Mouse (Mus musculus) intestine, embryonic 16.5 days (tissue): Measurements from ENCODE around the gene Inpp5d. TPM values are rescaled to one million over a fixed set of nuclear protein-coding genes. Genes with fewer than 3 reads are reported as not detected.

Experiments
- ATAC-seq: fragments of 200-750 bp; cut with Nextera tagmentation; 2 replicates; pipeline ENCODE4 v1.8.0; 2017; ENCODE audit warnings: moderate TSS enrichment, moderate library complexity
- H3K27ac ChIP-seq: fragments of 300-500 bp; sonication (generic); 2 replicates; pipeline ENCODE4 v1.5.1; 2014; ENCODE audit warnings: mild to moderate bottlenecking, low read length
- H3K27me3 ChIP-seq: fragments of 300-500 bp; sonication (generic); replicated peaks from 2 replicates; pipeline ENCODE4 v1.6.1; 2014; ENCODE audit warnings: low read length, control low read depth, mixed read lengths; ENCODE audit not compliant: control insufficient read depth, insufficient read depth
- H3K36me3 ChIP-seq: fragments of 300-500 bp; sonication (generic); 2 replicates; pipeline ENCODE4 v1.6.1; 2014; ENCODE audit warnings: low read length, control low read depth; ENCODE audit not compliant: control insufficient read depth, insufficient read depth
- H3K4me1 ChIP-seq: fragments of 300-500 bp; sonication (generic); 2 replicates; pipeline ENCODE4 v1.6.1; 2014; ENCODE audit warnings: low read length, control low read depth, mixed read lengths; ENCODE audit not compliant: control insufficient read depth, insufficient read depth
- H3K4me2 ChIP-seq: fragments of 300-500 bp; sonication (generic); 2 replicates; pipeline ENCODE4 v1.6.1; 2014; ENCODE audit warnings: low read depth, low read length, control low read depth
- H3K4me3 ChIP-seq: fragments of 300-500 bp; sonication (generic); 2 replicates; pipeline ENCODE4 v1.5.1; 2014; ENCODE audit warnings: mild to moderate bottlenecking, low read length
- H3K9ac ChIP-seq: fragments of 300-500 bp; sonication (generic); 2 replicates; pipeline ENCODE4 v1.6.1; 2014; ENCODE audit warnings: low read depth, low read length
- H3K9me3 ChIP-seq: fragments of 300-500 bp; sonication (generic); 2 replicates; pipeline ENCODE4 v1.6.1; 2016; ENCODE audit warnings: low read length, control low read depth; ENCODE audit not compliant: control insufficient read depth
- WGBS: fragments of 180-500 bp; shearing (Covaris S2); extraction: QIAGEN DNeasy Blood & Tissue Kit; methylation state at CpG from one replicate; pipeline ENCODE4 v1.1.7; 2014; 5-methylcytosine and 5-hydroxymethylcytosine counted together
- polyA plus RNA-seq: library from polyadenylated mRNA; unstranded; fragments of >200 nt; fragmentation: Nextera tagmentation; extraction: Ambion mirVana; gene quantifications from 2 replicates; pipeline ENCODE4 v1.2.1, GENCODE M21; 2015

Inpp5d gene
- polyA plus RNA-seq, 1 experiment from 2014 or later = 3.4 TPM

DNA sequence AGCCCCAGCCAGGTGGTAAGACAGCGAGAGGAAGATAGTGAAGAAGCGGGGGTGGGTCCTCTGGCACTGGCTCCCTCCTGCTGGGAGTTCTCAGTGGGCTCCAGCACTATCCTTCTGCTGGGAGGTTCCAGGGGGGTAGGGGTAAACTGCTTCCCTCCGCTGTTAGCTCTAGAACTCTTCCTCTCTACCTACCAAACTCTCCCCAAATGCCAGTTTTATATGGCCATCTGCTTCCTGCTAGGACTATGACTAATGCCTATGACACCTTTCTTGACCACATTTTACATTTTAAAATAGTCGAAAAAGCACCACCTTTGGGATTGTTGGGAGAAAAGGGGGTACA lies 39.5 kb downstream of the Inpp5d start:
- no peak overlapping the region for H3K4me3 ChIP-seq
- no peak overlapping the region for H3K27ac ChIP-seq
- H3K27me3 ChIP-seq = no peaks in the 10 kb centered on the region
- no peak overlapping the region for H3K4me2 ChIP-seq
- no peaks in the 10 kb centered on the region for H3K4me1 ChIP-seq
- WGBS = 80% methylated on average over 4 of the region's 4 CpGs
- no peak for ATAC-seq
- H3K36me3 ChIP-seq = no peaks in the 10 kb centered on the region
- H3K9ac ChIP-seq = no peak overlapping the region
- H3K9me3 ChIP-seq = 0 out of 2 replicates have a peak, but pooled peaks cover 3% of the 10 kb centered on the region

DNA sequence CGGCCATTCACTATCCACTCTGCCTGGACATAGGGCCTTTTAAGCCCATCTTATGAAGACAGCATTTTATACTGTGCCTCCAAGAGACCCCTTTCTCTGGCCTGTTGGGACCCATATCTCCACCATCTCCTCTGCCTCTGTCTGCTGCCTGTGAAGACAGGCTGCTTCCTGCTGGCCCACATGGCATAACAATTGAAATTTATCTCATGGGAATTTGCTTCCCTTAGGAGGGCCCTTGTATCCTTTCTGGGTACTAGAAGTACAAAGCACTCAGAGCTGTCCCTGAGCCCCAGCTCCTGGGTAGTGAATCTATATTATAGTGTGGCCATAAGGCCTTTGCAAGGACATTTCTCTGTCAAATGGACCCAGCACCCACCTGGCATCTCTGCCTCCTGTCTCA lies 40.6 kb downstream of the Inpp5d start:
- no peak for ATAC-seq
- H3K4me1 ChIP-seq = no peaks in the 10 kb centered on the region
- 0 out of 2 replicates have a peak, but pooled peaks cover 3% of the 10 kb centered on the region for H3K9me3 ChIP-seq
- no peak overlapping the region for H3K9ac ChIP-seq
- H3K27ac ChIP-seq = no peak overlapping the region
- no peak overlapping the region for H3K4me3 ChIP-seq
- H3K4me2 ChIP-seq = no peak overlapping the region
- H3K36me3 ChIP-seq = no peaks in the 10 kb centered on the region
- no peaks in the 10 kb centered on the region for H3K27me3 ChIP-seq
- WGBS = 75% methylated on average over 1 of the region's 1 CpGs

DNA sequence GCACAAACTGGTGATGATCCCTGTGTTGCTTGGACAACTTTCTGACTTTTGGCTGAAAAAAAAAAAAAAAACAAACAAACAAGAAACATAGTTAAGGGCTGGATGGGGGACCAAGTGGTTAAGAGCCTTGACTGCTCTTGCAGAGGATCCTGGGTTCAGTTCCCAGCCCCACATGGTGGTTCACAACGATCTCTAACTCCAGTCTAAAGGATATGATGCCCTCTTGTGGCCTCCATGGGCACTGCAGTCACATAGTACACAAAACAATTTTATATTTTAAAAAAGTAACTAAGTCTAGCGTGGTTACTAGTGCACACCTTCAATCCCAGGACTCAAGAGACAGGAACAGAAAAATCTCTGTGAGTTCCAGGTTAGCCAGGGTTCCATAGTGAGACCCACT lies 43.9 kb downstream of the Inpp5d start:
- no peak for ATAC-seq
- no peak overlapping the region for H3K27ac ChIP-seq
- H3K9ac ChIP-seq = no peak overlapping the region
- H3K4me2 ChIP-seq = no peak overlapping the region
- no peak overlapping the region for H3K4me3 ChIP-seq
- no peaks in the 10 kb centered on the region for H3K27me3 ChIP-seq
- H3K9me3 ChIP-seq = 0 out of 2 replicates have a peak, but pooled peaks cover 3% of the 10 kb centered on the region
- WGBS = 77% methylated on average over 2 of the region's 2 CpGs
- no peaks in the 10 kb centered on the region for H3K4me1 ChIP-seq
- H3K36me3 ChIP-seq = no peaks in the 10 kb centered on the region

DNA sequence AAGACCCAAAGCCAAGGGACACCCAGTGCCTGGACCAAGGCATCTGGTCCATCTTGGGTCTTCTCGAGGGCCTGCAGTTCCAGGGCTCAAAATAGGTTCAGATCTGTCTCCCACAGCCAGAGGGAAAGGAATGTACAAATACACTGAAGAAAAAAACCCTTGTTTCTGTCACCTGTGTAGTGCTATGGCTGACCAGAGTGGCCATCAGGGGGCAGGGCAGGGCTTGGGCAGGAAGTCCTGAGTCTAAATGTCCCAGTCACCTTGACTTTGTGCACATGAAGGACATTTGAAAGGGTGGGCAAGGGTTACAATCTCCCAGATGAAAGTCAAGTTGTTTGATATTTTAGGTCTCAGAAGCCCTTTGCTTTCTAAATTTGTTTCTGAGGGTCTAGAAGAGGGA lies 46.9 kb downstream of the Inpp5d start:
- H3K36me3 ChIP-seq = no peaks in the 10 kb centered on the region
- H3K4me2 ChIP-seq = no peak overlapping the region
- H3K27me3 ChIP-seq = no peaks in the 10 kb centered on the region
- 61% methylated on average over 1 of the region's 1 CpGs for WGBS
- no peak for ATAC-seq
- 0 out of 2 replicates have a peak, but pooled peaks cover 3% of the 10 kb centered on the region for H3K9me3 ChIP-seq
- H3K9ac ChIP-seq = no peak overlapping the region
- H3K4me3 ChIP-seq = no peak overlapping the region
- H3K27ac ChIP-seq = no peak overlapping the region
- no peaks in the 10 kb centered on the region for H3K4me1 ChIP-seq

DNA sequence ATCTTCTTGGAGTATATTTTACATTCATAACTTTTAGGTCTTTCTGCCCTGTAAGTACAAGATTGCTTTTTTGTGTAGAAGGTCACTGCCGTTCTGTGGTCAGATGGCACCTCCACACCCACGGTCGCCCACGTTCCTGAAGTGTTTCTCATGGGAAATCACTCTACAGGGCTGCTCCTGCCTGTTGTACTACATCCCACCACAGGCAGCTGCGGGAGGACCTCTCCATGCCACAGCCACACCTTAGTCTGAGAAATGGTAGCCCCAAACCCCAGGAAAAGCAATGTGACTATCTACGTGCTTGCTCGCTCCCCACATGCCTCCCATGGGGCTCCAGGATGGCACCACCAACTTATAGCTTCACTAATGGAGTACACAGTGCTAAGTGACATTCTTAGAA lies 48.2 kb downstream of the Inpp5d start:
- no peaks in the 10 kb centered on the region for H3K4me1 ChIP-seq
- 0 out of 2 replicates have a peak, but pooled peaks cover 3% of the 10 kb centered on the region for H3K9me3 ChIP-seq
- no peaks in the 10 kb centered on the region for H3K36me3 ChIP-seq
- no peak overlapping the region for H3K9ac ChIP-seq
- 92% methylated on average over 7 of the region's 7 CpGs for WGBS
- no peak overlapping the region for H3K27ac ChIP-seq
- no peak overlapping the region for H3K4me3 ChIP-seq
- ATAC-seq = no peak
- H3K27me3 ChIP-seq = no peaks in the 10 kb centered on the region
- H3K4me2 ChIP-seq = no peak overlapping the region

DNA sequence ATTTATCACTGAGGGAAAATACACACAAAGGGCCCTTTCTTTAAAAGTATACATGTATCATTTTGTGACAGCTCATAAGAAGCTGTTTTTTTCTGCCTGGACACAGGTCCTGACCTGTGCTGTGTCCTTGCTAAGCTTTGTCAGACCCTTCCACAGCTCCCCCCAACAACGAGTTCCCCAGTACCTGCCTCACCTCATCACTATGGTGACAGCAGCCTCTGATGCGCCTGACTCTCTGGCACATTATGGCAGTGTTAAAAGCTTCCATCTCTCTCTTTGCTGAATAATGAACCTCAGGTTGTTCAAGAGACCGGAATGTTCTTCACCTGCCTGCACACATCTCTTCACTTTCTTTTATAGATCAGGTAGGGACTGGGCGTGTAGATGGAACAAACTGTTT lies 51.4 kb downstream of the Inpp5d start:
- H3K27ac ChIP-seq = no peak overlapping the region
- no peaks in the 10 kb centered on the region for H3K4me1 ChIP-seq
- H3K36me3 ChIP-seq = no peaks in the 10 kb centered on the region
- no peak for ATAC-seq
- no peak overlapping the region for H3K4me3 ChIP-seq
- WGBS = 53% methylated on average over 4 of the region's 4 CpGs
- no peaks in the 10 kb centered on the region for H3K9me3 ChIP-seq
- no peak overlapping the region for H3K9ac ChIP-seq
- H3K4me2 ChIP-seq = no peak overlapping the region
- H3K27me3 ChIP-seq = no peaks in the 10 kb centered on the region

DNA sequence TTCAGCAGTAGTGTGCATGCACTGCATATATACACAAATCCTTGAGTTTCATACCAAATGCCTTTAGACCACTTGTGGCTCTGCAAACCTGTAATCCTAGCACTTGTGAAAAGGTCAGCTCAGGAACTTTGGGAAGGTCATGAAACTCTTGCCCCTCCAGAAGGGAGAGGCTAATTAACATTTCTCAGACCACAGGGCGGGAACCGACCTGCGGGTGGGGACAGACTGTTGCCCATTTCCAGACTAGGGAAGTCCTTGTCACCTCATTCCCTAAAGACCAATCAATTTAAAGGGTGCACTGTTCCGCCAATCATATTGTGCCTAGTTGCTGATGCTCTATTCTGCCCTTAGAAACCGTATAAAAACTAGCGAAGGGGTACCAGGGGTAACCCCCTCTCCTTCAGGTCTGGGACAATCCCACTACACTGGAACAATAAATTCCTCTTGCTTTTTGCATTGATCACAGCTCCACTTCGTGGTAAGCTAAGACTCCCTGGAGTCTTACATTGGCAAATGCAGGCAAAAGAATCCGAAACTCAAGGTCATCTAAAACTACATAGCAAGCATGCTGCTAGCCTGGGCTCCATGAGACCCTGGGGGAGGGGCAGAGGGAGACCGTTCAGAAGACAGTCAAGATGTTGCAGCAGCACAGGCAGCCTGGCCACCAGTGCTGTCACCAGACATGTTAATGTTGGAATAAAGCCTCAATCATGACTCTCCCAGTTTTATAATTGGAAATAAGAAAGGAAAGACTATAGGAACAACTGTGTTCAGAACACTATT lies 53.9 kb downstream of the Inpp5d start:
- Histone ChIP-seq H3K4me2 (no peak overlapping the region), H3K9ac (no peak overlapping the region), H3K4me3 (no peak overlapping the region), H3K36me3 (no peaks in the 10 kb centered on the region), H3K27ac (no peak overlapping the region), H3K27me3 (no peaks in the 10 kb centered on the region), H3K4me1 (no peaks in the 10 kb centered on the region), H3K9me3 (no peaks in the 10 kb centered on the region)
- WGBS = 78% methylated on average over 9 of the region's 9 CpGs
- no peak for ATAC-seq

DNA sequence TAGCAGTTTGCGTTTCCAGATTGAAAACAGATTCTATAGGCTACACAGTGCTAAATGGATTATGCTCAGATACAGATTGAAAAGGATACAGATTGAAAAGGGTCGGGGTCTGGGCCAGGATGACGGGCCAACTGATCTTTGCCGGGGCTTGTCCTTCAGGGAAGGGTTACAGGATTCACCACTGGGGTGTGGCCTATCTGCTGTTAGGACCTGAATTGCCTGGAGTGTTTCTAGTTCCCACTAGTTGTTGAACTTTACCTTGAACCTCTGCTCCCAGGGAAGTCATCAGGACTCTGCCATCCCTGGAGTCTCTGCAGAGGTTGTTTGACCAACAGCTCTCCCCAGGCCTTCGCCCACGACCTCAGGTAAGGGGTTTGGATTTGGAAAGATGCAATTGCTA lies 55.9 kb downstream of the Inpp5d start:
- H3K27me3 ChIP-seq = no peaks in the 10 kb centered on the region
- H3K4me3 ChIP-seq = no peak overlapping the region
- H3K9me3 ChIP-seq = no peaks in the 10 kb centered on the region
- no peak overlapping the region for H3K9ac ChIP-seq
- H3K4me1 ChIP-seq = no peaks in the 10 kb centered on the region
- H3K36me3 ChIP-seq = no peaks in the 10 kb centered on the region
- H3K27ac ChIP-seq = no peak overlapping the region
- ATAC-seq = no peak
- WGBS = 80% methylated on average over 6 of the region's 6 CpGs
- no peak overlapping the region for H3K4me2 ChIP-seq

DNA sequence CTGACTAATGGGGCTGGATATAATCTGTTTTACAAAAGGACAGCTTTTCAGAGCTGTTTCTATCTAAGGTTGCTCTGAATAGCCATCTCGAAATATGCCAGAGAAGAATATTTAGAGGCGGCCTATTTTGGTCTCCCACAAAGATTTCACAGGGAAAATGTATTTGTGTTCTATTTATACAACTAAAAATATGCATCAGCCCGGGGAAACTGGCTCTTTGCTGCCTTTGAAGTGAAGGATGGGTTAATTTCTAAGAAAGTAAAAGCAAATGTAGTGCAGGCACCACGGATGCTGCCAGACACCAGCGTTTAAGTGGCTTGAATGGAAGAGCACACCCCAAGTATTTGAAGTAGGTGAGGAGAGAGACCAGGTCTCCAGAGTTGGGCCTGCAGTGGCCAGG lies 59.0 kb downstream of the Inpp5d start:
- Histone ChIP-seq H3K4me1 (no peaks in the 10 kb centered on the region), H3K9me3 (peaks cover 4% of the 10 kb centered on the region), H3K27ac (no peak overlapping the region), H3K27me3 (no peaks in the 10 kb centered on the region), H3K36me3 (no peaks in the 10 kb centered on the region), H3K4me2 (no peak overlapping the region), H3K4me3 (no peak overlapping the region), H3K9ac (no peak overlapping the region)
- ATAC-seq = no peak
- 79% methylated on average over 5 of the region's 5 CpGs for WGBS

DNA sequence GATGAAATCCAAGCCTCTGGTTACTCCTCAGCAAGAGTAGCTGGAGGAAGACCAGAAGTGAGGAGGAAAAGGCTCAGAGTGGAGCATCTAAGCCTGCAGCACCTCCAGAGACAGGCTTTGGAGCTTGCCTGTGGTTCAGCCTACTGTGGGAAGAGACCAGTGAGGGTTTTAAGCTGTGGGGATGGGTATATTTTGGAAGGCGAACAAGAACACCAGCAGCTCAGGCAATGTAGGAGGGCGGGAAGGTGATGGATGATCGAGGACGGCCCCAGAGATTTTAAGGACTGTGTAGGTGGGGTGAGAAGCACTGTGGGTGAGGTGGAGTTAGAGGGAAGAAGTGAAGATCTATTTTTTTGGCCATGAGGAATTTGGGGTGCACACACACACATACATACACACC lies 60.8 kb downstream of the Inpp5d start:
- H3K4me1 ChIP-seq = no peaks in the 10 kb centered on the region
- H3K4me2 ChIP-seq = no peak overlapping the region
- WGBS = 87% methylated on average over 4 of the region's 4 CpGs
- no peaks in the 10 kb centered on the region for H3K36me3 ChIP-seq
- H3K9ac ChIP-seq = no peak overlapping the region
- ATAC-seq = no peak
- H3K4me3 ChIP-seq = no peak overlapping the region
- H3K9me3 ChIP-seq = peaks cover 6% of the 10 kb centered on the region
- H3K27ac ChIP-seq = no peak overlapping the region
- no peaks in the 10 kb centered on the region for H3K27me3 ChIP-seq
